Mouse (Mus musculus): ENCODE data around the gene Prickle3.
A peak's percentile ranks its signal among the peaks of the same experiment; 100 is the strongest.
"Not testable (repeated sequence)": the region's sequence is repeated elsewhere in the genome, so short reads cannot be mapped to it uniquely, and the experiment has no call there.

Prickle3 gene

DNA sequence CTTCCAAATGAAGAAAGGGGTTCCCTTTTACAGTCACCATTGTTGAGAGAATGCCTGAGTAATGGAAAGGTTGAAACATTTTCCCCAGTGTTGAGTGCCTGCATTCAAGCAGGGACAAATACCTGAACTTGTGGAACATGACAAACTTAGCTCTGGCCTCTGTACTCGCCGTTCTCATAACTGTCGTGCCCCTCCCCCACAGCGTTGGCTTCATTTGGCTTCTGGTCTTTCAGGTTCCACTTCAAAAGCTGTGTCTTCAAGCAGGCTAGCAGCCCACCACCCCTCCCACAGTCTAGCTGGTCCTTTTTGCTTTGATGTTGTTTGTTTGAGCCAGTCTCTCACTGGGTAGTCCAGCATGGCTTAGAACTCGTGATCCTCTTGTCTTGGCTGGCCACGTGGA lies 15.7 kb downstream of the Prickle3 start:
- peak; percentile 27 for DNase-seq

DNA sequence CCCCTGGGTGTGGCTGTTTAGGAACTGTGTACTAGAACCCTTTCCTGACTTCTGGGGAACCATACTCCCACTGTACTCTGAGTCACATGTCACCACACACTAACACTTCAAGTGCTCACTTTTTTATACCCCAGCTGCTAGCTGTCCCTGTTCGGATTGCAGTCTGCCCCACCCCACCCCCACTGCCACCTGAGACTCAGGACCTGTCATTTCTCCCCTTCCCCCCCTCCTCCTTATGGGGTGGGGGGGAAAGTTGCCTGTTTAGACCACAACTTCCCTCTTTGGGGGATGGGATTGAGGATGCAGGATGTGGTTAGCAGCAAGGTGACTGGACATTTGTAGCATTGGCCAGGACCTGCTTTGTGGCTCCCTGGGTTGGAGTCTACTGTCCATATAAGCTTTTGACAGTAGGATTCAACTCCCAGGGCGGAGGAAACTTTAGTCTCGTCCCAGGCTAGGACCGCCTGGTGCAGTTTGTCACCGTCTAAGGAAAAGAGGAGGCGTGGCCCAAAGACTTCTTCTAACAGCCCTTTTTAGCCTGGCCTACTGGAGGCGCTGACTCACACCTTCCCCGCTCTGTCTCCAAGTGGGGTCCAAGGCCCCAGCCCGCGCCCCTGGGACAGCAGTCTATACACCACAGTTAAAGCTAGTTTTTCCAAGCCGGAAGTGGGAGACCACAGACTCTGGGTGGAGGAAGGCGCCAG lies 16.7 kb downstream of the Prickle3 start:
- DNase-seq, result peak; percentile 49

DNA sequence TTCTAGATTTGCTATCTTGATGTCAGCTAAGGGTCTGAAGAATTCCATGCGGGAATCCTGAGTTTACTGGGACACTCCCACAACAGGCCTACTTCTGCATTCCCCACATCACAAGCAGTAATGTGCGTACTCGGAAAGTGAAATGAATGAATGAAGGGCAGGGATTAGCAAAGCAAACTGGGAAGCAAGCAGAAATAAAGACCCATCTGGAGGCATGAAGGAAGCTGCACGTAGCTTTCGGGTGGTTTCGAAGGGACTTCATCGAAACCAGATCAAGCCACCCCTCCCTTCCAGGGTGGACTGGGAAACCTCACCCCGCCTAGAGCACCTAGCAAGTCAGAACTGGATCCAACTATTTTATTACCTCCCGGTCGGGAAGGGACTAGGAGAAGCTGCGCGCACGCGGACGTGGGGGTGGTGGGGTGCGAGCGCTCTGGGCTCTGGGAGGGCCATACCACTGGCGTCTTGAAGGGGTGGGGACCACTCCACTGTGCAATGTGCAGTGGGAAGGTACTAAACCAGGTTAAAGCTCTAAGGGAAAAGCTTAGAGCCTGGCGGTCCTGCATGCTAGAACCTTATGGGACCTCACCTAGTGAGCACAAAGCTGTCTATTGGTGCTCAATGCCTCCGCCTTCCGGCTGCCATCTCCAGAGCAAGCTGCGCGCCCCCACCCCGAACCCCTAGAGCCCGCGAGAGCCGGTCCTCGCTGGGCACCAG lies 17.4 kb downstream of the Prickle3 start:
- peak; percentile 50 for DNase-seq

DNA sequence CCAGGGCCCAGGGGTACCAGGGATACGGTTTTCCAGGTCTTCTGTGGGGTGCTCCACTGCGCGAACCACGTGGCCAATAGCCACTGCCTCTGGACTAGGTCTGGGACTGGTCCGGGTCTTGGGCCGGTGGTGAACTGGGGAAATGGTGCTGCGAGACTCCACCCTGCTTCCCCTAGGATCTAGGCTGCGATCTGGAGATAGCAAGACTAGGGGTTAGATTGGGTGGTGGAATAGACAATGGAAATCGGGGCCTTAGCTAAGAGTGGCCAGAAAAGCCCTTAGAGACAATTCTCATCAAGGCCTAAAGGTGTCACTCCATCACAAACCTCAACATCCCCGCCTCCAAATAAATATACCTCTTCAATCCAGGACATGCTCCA lies 17.9 kb downstream of the Prickle3 start:
- no peak for DNase-seq

DNA sequence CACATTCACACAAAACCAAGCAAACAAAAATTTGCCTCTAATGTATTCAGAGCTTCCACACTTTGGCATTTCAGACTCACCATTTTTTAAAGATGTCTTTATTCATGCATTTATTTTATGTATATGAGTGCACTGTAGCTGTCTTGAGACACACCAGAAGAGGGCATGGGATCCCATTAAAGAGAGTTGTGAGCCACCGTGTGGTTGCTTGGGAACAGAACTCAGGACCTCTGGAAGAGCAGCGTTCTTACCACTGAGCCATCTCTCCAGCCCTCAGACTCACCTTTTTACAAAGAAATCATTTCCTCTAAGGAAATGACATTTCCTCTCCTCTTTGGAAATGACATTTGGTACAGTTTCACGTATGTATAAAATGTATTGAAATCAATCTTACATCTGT lies 21.9 kb downstream of the Prickle3 start:
- no peak for DNase-seq

DNA sequence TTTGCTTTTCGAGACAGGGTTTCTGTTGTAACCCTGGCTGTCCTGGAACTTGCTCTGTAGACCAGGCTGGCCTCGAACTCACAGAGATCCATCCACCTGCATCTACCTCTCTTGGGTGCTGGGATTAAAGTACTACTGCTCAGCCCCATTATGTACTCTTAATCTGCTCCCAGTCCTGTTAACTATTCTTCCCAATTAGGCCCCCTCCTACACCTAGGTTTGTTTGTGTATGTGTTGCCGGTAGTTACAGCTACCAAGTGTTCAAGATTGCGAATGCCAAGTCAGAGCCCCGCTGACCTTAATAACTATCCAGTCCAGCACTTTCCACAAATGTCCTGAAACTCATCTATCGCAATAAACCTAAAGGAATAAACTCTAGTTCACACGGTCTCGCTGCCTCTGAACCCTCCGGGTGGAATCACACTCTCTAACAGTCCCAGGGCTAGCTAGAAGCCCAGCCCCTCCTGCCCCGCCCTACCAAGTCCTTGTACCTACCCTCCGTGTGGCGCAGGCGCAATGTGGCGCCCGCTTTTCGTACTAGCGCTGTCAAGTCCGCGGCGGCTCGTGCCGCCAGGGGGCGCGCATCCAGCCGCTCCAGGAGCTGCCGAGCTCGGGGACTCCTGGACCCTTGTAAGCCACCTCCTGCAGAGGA lies 22.5 kb downstream of the Prickle3 start:
- peak; percentile 95 for DNase-seq

DNA sequence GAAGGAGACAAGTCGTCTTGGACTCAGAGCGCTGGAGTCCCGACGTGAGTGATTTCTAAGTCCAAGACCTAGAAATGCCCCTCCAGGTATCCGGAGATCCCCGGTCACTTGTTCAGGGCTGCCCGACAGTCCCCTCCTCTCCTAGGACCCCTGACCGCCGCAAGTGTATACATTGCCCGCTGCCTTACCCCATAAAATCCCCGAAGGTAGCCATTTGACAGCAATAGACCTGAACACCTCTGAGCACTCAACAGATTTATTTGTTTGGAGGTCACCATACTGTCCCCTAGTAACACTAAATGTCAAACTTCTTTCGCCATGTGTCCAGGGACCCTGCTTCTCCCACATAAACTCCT lies 23.0 kb downstream of the Prickle3 start:
- DNase-seq, result no peak

DNA sequence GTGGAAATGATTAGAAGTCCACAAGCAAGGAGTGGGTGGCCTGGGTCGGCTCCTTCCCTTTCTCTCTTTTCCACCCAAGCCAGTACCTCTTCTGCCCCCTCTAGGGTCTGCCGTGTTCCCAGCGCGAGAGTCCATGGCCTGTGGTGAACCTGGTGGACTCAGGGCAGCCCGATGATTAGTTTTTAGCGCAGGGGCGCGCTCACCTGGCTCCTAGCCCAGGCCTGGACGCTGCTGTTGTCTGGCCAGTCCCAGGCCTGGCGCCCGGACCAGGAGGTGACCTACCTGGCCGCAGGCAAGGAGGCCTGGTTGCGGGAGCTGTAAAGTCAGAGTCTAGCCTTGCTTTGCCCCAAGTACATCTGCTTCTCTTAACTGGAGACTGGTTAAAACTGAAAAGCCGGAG lies 23.8 kb downstream of the Prickle3 start, which contains the start of gene Magix:
Magix (minus strand) TSS at position 388 of the 400 bp plus-strand sequence.
- peak; percentile 52 for DNase-seq

DNA sequence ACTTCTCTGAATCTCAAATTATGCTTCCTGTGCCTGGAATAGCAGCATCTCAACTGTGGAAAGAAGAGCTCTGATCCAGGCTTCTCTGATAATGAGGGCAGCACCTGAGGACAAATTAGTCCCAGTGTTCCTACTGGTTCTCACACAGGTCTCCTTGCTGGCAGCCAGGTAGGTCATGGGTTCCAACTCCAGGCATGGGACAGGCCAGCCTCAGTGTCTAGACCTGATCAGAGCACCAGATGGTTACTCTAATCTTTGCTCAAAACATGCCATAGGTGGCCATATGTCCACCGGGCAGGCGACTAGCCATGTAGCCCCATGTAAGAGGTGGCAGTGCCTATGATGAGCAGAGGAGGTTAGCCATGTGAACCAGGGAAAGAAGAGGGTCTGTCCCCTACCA lies 31.3 kb downstream of the Prickle3 start:
- DNase-seq, result no peak

DNA sequence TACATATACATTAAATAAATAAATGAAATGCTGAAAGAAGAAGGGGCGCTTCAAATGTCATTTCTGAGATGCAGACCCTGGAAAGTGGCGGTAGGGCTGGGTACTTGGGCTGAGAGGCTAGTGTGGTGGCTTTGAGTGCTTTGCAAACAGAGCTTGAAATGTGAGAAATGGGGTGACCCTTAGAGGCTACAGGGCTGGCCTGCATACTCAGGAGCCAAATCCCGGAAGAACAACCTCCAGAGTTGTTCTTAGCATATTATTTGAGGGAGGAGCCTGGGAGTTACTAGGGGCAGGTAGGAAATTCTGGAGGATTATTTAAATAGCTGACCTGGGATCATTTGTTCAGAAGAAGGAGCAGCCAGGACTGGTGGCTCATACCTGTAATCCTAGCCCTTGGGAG lies 33.4 kb downstream of the Prickle3 start:
- DNase-seq, result no peak

DNA sequence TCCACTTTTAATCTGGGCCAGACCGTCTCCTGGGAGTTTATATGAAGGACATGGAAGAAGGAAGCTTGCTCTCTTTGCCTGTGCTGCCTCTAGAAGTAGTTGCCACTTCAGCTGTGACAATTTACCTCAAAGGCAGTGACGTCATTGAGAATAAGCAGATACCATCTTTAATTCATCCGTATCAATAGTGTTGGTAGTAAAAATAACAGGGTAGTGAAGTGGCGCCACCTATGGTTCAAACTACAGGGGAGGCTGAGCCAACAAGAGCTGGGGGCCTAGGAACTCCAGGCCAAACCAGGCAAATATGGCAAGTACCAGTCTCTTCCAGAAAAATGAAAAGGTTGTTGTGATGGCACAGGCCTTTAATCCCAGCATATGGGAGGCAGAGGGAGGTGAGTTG lies 35.8 kb downstream of the Prickle3 start:
- peak; percentile 52 for DNase-seq

DNA sequence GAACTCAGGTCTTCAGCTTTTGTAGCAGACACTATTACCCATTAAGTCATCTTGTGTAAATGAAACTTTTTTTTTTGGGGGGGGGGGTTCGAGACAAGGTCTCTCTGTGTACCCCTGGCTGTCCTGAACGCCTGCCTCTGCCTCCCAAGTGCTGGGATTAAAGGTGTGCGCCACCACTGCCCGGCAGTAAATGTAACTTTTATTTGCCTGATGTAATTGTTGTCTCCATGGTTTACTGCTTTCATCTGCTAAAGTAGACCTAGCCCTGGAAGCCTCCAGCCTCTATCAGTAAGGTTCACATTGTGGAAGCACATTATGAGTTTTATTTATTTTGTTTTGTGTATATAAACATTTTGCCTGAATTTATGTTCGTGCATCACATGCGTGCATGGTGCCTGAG lies 39.5 kb downstream of the Prickle3 start:
- DNase-seq, result no peak

DNA sequence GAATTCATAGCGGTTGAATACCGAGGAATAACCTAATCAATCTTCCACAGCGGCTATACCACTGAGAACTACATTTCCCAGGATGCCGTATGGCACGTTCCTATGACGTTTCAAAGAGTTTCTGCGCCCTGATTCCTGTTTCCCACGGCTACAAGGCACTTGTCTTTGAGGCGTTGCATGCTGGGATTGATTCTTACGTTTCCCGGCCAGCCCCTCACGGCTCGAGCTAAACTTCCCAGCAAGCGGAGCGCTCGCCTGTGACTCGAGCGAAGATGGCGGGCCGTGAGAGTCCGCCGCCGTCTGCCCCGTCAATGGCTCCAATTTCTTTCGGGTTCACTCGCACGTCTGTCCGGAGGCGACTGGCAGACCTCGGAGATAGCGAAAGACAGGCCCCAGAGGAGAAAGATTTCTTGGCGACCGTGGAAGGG lies 39.9 kb downstream of the Prickle3 start, which contains the start of gene Gpkow:
Gpkow (plus strand) TSS at position 178 of the 428 bp plus-strand sequence.
- DNase-seq, result peak; percentile 86

DNA sequence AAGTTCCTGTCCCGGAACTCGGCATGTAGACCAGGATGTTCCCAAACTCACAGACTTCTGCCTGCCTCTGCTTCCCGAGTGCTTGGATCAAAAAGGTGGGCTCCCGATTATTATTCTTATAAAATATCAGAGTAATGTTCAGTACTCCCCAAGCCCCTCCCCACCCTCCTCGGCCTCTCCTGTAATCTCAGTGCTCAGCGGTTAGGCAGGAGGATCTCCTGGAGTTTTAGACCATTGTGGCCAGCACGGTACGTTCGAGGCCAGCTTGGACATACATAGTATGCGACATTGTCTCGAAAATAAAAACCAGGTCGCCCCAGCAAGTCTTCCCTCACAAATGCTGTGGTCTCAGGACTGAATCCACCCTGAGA lies 56.7 kb downstream of the Prickle3 start:
- not testable (repeated sequence) for DNase-seq

DNA sequence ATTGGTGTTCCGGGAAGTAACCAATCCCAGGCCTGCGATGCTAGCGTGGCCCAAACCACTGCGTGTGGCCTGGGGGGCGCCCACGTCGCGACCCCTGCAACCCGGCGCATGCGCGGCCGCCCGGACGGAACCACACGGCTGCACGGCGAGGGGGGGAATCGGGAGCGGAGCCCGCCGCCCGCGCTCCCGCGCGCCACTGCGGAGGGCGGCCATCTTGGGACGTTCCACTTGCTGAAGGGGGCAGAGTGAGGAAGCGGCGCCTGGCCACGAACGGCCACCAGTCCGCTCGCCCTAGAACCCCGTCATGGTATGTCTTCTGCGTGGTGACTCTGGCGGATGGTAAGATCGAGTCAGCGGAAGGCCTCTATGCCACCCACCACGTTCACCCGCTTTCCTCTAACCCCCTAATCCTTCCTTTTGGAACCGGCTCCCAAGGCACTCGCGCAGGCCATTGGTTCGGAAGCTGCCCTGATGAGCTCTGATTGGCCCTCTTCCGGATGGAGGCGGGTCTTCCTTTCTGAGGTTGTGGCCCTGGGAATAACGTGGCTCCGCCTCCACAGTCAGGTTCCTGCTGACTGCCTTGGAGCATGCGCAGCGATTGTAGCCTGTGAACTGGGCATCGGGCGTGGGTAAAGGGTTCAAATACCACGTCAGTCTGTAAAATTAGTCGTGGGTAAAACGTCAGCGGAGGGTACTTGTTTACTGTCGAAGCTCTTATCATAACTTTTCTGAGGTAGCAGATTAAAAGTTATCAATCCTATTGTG lies 57.3 kb downstream of the Prickle3 start, which contains the start of gene Wdr45:
Wdr45 (plus strand) TSS at position 199 of the 765 bp plus-strand sequence.
- peak; percentile 94 for DNase-seq

DNA sequence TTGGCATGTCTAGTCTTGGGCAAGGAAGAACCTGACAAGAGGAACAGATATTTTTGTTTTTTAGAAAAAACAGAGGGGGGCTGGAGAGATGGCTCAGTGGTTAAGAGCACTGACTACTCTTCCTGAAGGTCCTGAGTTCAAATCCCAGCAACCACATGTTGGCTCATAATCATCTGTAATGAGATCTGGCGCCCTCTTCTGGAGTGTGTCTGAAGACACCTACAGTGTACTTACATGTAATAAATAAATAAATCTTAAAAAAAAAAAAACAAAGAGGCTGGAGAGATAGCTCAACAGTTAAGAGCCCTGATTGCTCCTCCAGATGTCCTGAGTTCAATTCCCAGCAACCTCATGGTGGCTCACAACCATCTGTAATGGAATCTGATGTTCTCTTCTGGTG lies 59.0 kb downstream of the Prickle3 start:
- not testable (repeated sequence) for DNase-seq
